Mouse (Mus musculus) intestine, embryonic 14.5 days (tissue): ENCODE measurements around the gene Kif6. TPM values are rescaled to one million over a fixed set of nuclear protein-coding genes. Genes with fewer than 3 reads are reported as not detected.

Source experiments
- ATAC-seq: fragments of 200-750 bp; cut with Nextera tagmentation; replicated peaks from 2 replicates; pipeline ENCODE4 v1.8.0; 2017; ENCODE audit warnings: low read depth, moderate number of reproducible peaks, moderate TSS enrichment, moderate library complexity; ENCODE audit not compliant: low FRiP score, low TSS enrichment
- DNase-seq: peaks from one replicate; pipeline ENCODE4 v3.0.0-alpha.2; 2018; ENCODE audit warnings: low spot score
- H3K27ac ChIP-seq: fragments of 300-500 bp; sonication (generic); 2 replicates; pipeline ENCODE4 v1.5.1; 2014; ENCODE audit warnings: low read depth, mild to moderate bottlenecking, control low read depth
- H3K27me3 ChIP-seq: fragments of 300-500 bp; sonication (generic); replicated peaks from 2 replicates; pipeline ENCODE4 v1.6.1; 2014; ENCODE audit warnings: low read length, control low read depth; ENCODE audit not compliant: control insufficient read depth, insufficient read depth
- H3K36me3 ChIP-seq: fragments of 300-500 bp; sonication (generic); 2 replicates; pipeline ENCODE4 v1.6.1; 2014; ENCODE audit warnings: low read length, control low read depth; ENCODE audit not compliant: control insufficient read depth, insufficient read depth
- H3K4me1 ChIP-seq: fragments of 300-500 bp; sonication (generic); replicated peaks from 2 replicates; pipeline ENCODE4 v1.6.1; 2014; ENCODE audit warnings: low read length, control low read depth, mixed read lengths; ENCODE audit not compliant: control insufficient read depth, insufficient read depth
- H3K4me2 ChIP-seq: fragments of 300-500 bp; sonication (generic); 2 replicates; pipeline ENCODE4 v1.6.1; 2014; ENCODE audit warnings: low read length
- H3K4me3 ChIP-seq: fragments of 300-500 bp; sonication (generic); 2 replicates; pipeline ENCODE4 v1.5.1; 2014; ENCODE audit warnings: low read depth, low read length, control low read depth, mixed read lengths
- H3K9ac ChIP-seq: fragments of 300-500 bp; sonication (generic); 2 replicates; pipeline ENCODE4 v1.6.1; 2014; ENCODE audit warnings: mild to moderate bottlenecking, low read length
- H3K9me3 ChIP-seq: fragments of 300-500 bp; sonication (generic); 2 replicates; pipeline ENCODE4 v1.6.1; 2016; ENCODE audit warnings: low read length, control low read depth; ENCODE audit not compliant: control insufficient read depth
- WGBS: fragments of 180-500 bp; shearing (Covaris S2); extraction: QIAGEN DNeasy Blood & Tissue Kit; methylation state at CpG from one replicate; pipeline ENCODE4 v1.1.7; 2014; 5-methylcytosine and 5-hydroxymethylcytosine counted together
- polyA plus RNA-seq: library from polyadenylated mRNA; unstranded; fragments of >200 nt; fragmentation: Nextera tagmentation; extraction: Ambion mirVana; gene quantifications from 2 replicates; pipeline ENCODE4 v1.2.1, GENCODE M21; 2014

The Kif6 gene
- polyA plus RNA-seq, 1 experiment from 2014 or later, result 1.7 TPM

GRCm38 (mm10) chr17:49615241-49615651 lies 310 bp downstream of the Kif6 start:
- no peak for DNase-seq
- whole genome bisulfite sequencing, result 1% methylated on average over 25 of the region's 26 CpGs
- Histone ChIP-seq H3K9me3 (no peaks in the 10 kb centered on the region), H3K27ac (no peak overlapping the region), H3K4me3 (peak overlapping the region; percentile 52), H3K27me3 (no peaks in the 10 kb centered on the region), H3K9ac (peak overlapping the region; percentile 48), H3K4me1 (peaks cover 4% of the 10 kb centered on the region; the same call in 1 of the 2 replicates), H3K4me2 (peak overlapping the region; percentile 97), H3K36me3 (no peaks in the 10 kb centered on the region)
- peak; percentile 83 for ATAC-seq

- Histone ChIP-seq H3K4me1 (no peaks in the 10 kb centered on the region), H3K27me3 (no peaks in the 10 kb centered on the region), H3K27ac (no peak overlapping the region), H3K9me3 (0 out of 2 replicates have a peak, but pooled peaks cover 3% of the 10 kb centered on the region), H3K4me3 (no peak overlapping the region), H3K9ac (no peak overlapping the region), H3K36me3 (no peaks in the 10 kb centered on the region), H3K4me2 (no peak overlapping the region)
- WGBS, result 72% methylated on average over 9 of the region's 9 CpGs
- ATAC-seq, result no peak
- DNase-seq, result no peak
Observed at GRCm38 (mm10) chr17:49624572-49624971, 9.6 kb downstream of the Kif6 start.

GRCm38 (mm10) chr17:49627011-49627794 lies 12.3 kb downstream of the Kif6 start:
- peak; percentile 93 for ATAC-seq
- no peaks in the 10 kb centered on the region for H3K27me3 ChIP-seq

GRCm38 (mm10) chr17:49628875-49629274 lies 13.9 kb downstream of the Kif6 start:
- Histone ChIP-seq H3K27me3 (no peaks in the 10 kb centered on the region), H3K9ac (no peak overlapping the region), H3K4me2 (no peak overlapping the region), H3K9me3 (0 out of 2 replicates have a peak, but pooled peaks cover 3% of the 10 kb centered on the region), H3K4me3 (no peak overlapping the region), H3K36me3 (no peaks in the 10 kb centered on the region), H3K27ac (no peak overlapping the region), H3K4me1 (no peaks in the 10 kb centered on the region)
- no peak for DNase-seq
- no peak for ATAC-seq
- 93% methylated on average over 8 of the region's 8 CpGs for WGBS

More at GRCm38 (mm10) chr17:49627011-49627794, 12.3 kb downstream of the Kif6 start:
- Histone ChIP-seq H3K9ac (no peak overlapping the region), H3K9me3 (0 out of 2 replicates have a peak, but pooled peaks cover 3% of the 10 kb centered on the region), H3K27ac (no peak overlapping the region), H3K4me1 (no peaks in the 10 kb centered on the region), H3K36me3 (no peaks in the 10 kb centered on the region), H3K4me2 (no peak overlapping the region), H3K4me3 (no peak overlapping the region)
- peak; percentile 55 for DNase-seq
- 72% methylated on average over 13 of the region's 13 CpGs for WGBS

- Histone ChIP-seq H3K9me3 (0 out of 2 replicates have a peak, but pooled peaks cover 3% of the 10 kb centered on the region), H3K4me1 (no peaks in the 10 kb centered on the region), H3K4me2 (no peak overlapping the region), H3K27me3 (no peaks in the 10 kb centered on the region), H3K36me3 (no peaks in the 10 kb centered on the region), H3K4me3 (no peak overlapping the region), H3K27ac (no peak overlapping the region), H3K9ac (no peak overlapping the region)
- no peak for DNase-seq
- no peak for ATAC-seq
- WGBS, result 40% methylated on average over 8 of the region's 8 CpGs
Observed at GRCm38 (mm10) chr17:49633041-49633440, 18.1 kb downstream of the Kif6 start.

GRCm38 (mm10) chr17:49641903-49642302 lies 27.0 kb downstream of the Kif6 start:
- Histone ChIP-seq H3K27me3 (no peaks in the 10 kb centered on the region), H3K9ac (no peak overlapping the region), H3K4me2 (no peak overlapping the region), H3K36me3 (no peaks in the 10 kb centered on the region), H3K4me3 (no peak overlapping the region), H3K9me3 (no peaks in the 10 kb centered on the region), H3K4me1 (no peaks in the 10 kb centered on the region), H3K27ac (no peak overlapping the region)
- WGBS, result 75% methylated on average over 6 of the region's 6 CpGs
- no peak for ATAC-seq
- DNase-seq, result no peak

- Histone ChIP-seq H3K4me1 (no peaks in the 10 kb centered on the region), H3K9me3 (no peaks in the 10 kb centered on the region), H3K36me3 (no peaks in the 10 kb centered on the region), H3K27ac (no peak overlapping the region), H3K4me2 (no peak overlapping the region), H3K27me3 (no peaks in the 10 kb centered on the region), H3K9ac (no peak overlapping the region), H3K4me3 (no peak overlapping the region)
- no peak for DNase-seq
- no peak for ATAC-seq
- WGBS, result 92% methylated on average over 8 of the region's 8 CpGs
Observed at GRCm38 (mm10) chr17:49642336-49642735, 27.4 kb downstream of the Kif6 start.

- WGBS, result 91% methylated on average over 11 of the region's 11 CpGs
- DNase-seq, result no peak
- H3K27me3 ChIP-seq, result no peaks in the 10 kb centered on the region
- H3K9me3 ChIP-seq, result no peaks in the 10 kb centered on the region
- H3K27ac ChIP-seq, result no peak overlapping the region
- no peaks in the 10 kb centered on the region for H3K4me1 ChIP-seq
- no peak for ATAC-seq
- H3K4me2 ChIP-seq, result no peak overlapping the region
- H3K4me3 ChIP-seq, result no peak overlapping the region
- H3K9ac ChIP-seq, result no peak overlapping the region
- no peaks in the 10 kb centered on the region for H3K36me3 ChIP-seq
Observed at GRCm38 (mm10) chr17:49642889-49643490, 28.1 kb downstream of the Kif6 start.
